Mouse (Mus musculus): Measurements from ENCODE around the gene Rpp38. TPM values are rescaled to one million over a fixed set of nuclear protein-coding genes. Genes with fewer than 3 reads are reported as not detected.
A peak's percentile ranks its signal among the peaks of the same experiment; 100 is the strongest.

The Rpp38 gene
- total RNA-seq, 2 experiments from 2014 or later, result 15.2 to 22.4 TPM

GRCm38 (mm10) chr2:3289581-3289980, 42.9 kb downstream of the Rpp38 start:
- ATAC-seq (replicated peaks; ENCODE audit: poor library complexity, severe bottlenecking), result no peak

- no peak for ATAC-seq (replicated peaks; ENCODE audit: poor library complexity, severe bottlenecking)
Observed at GRCm38 (mm10) chr2:3286243-3286642, 46.2 kb downstream of the Rpp38 start.

- ATAC-seq (replicated peaks; ENCODE audit: poor library complexity, severe bottlenecking), result no peak
Observed at GRCm38 (mm10) chr2:3285709-3286108, 46.7 kb downstream of the Rpp38 start.

- ATAC-seq (replicated peaks; ENCODE audit: poor library complexity, severe bottlenecking), result no peak
Observed at GRCm38 (mm10) chr2:3285181-3285530, 47.3 kb downstream of the Rpp38 start.

GRCm38 (mm10) chr2:3284473-3285180, 47.8 kb downstream of the Rpp38 start:
- ATAC-seq (replicated peaks; ENCODE audit: poor library complexity, severe bottlenecking), result peak; percentile 29

- peak; percentile 81 for ATAC-seq (replicated peaks; ENCODE audit: poor library complexity, severe bottlenecking)
Observed at GRCm38 (mm10) chr2:3283602-3284472, 48.6 kb downstream of the Rpp38 start, which contains the start of gene Nmt2. Gene Nmt2 (plus strand): TSS chr2:3284212.

GRCm38 (mm10) chr2:3282866-3283601, 49.4 kb downstream of the Rpp38 start:
- 0 out of 2 replicates have a peak, but pooled peaks have one; percentile 3 for ATAC-seq (replicated peaks; ENCODE audit: poor library complexity, severe bottlenecking)

- ATAC-seq (replicated peaks; ENCODE audit: poor library complexity, severe bottlenecking), result no peak
Observed at GRCm38 (mm10) chr2:3281311-3281710, 51.1 kb downstream of the Rpp38 start.

Other genes starting within 250 kb of the Rpp38 start
- 2.0 and 5.0 TPM in 2 replicates for gene Fam171a1, start 218.4 kb downstream of the Rpp38 start, total RNA-seq (2014; fragmentation: Nextera tagmentation)
- 3.3 and 3.5 TPM in 2 replicates for gene Fam171a1, start 218.4 kb downstream of the Rpp38 start, total RNA-seq (2017)
- 13.8 and 16.6 TPM in 2 replicates for gene Nmt2, start 48.4 kb downstream of the Rpp38 start, total RNA-seq (2014; fragmentation: Nextera tagmentation)
- 24.4 and 24.9 TPM in 2 replicates for gene Nmt2, start 48.4 kb downstream of the Rpp38 start, total RNA-seq (2017)
- gene Acbd7, start 3.5 kb upstream of the Rpp38 start, total RNA-seq (2014; fragmentation: Nextera tagmentation), result not detected in 2 replicates
- gene Acbd7, start 3.5 kb upstream of the Rpp38 start, total RNA-seq (2017), result not detected in 2 replicates
- not detected in 2 replicates for gene Olah, start 64.6 kb upstream of the Rpp38 start, total RNA-seq (2014; fragmentation: Nextera tagmentation)
- gene Olah, start 64.6 kb upstream of the Rpp38 start, total RNA-seq (2017), result not detected in 2 replicates
- not detected in 2 replicates for gene Meig1, start 90.0 kb upstream of the Rpp38 start, total RNA-seq (2014; fragmentation: Nextera tagmentation)
- not detected in 2 replicates for gene Meig1, start 90.0 kb upstream of the Rpp38 start, total RNA-seq (2017)
- 12.0 and 27.4 TPM in 2 replicates for gene Dclre1c, start 91.5 kb upstream of the Rpp38 start, total RNA-seq (2014; fragmentation: Nextera tagmentation)
- gene Dclre1c, start 91.5 kb upstream of the Rpp38 start, total RNA-seq (2017), result 14.2 and 24.4 TPM in 2 replicates
- gene Suv39h2, start 142.4 kb upstream of the Rpp38 start, total RNA-seq (2014; fragmentation: Nextera tagmentation), result 11.7 and 14.5 TPM in 2 replicates
- 16.6 and 24.4 TPM in 2 replicates for gene Suv39h2, start 142.4 kb upstream of the Rpp38 start, total RNA-seq (2017)
- 5.8 and 6.2 TPM in 2 replicates for gene Gm45902, start 180.1 kb upstream of the Rpp38 start, total RNA-seq (2014; fragmentation: Nextera tagmentation)
- 12.4 and 13.0 TPM in 2 replicates for gene Gm45902, start 180.1 kb upstream of the Rpp38 start, total RNA-seq (2017)
- 83.7 and 88.6 TPM in 2 replicates for gene Hspa14, start 180.2 kb upstream of the Rpp38 start, total RNA-seq (2014; fragmentation: Nextera tagmentation)
- gene Hspa14, start 180.2 kb upstream of the Rpp38 start, total RNA-seq (2017), result 155 and 173 TPM in 2 replicates
- gene Cdnf, start 180.4 kb upstream of the Rpp38 start, total RNA-seq (2014; fragmentation: Nextera tagmentation), result not detected in 2 replicates
- gene Cdnf, start 180.4 kb upstream of the Rpp38 start, total RNA-seq (2017), result 0.22 and 13.2 TPM in 2 replicates
- 415 and 416 TPM in 2 replicates for gene Fam107b, start 237.8 kb upstream of the Rpp38 start, total RNA-seq (2014; fragmentation: Nextera tagmentation)
- 801 and 969 TPM in 2 replicates for gene Fam107b, start 237.8 kb upstream of the Rpp38 start, total RNA-seq (2017)

Measured in granulocyte monocyte progenitor cell, adult 5-6 weeks (primary cell).